Mouse (Mus musculus) spleen, postnatal 14 days (tissue): ENCODE measurements around the gene Pdzrn4.
"Not testable (repeated sequence)": the region's sequence is repeated elsewhere in the genome, so short reads cannot be mapped to it uniquely, and the experiment has no call there.

Experiments
- DNase-seq, 2 experiments: peaks; one replicate each; pipeline ENCODE4 v3.0.0; 2021 to 2022; ENCODE audit warnings: low spot score in 2 of 2

The Pdzrn4 gene

GRCm38 (mm10) chr15:92396770-92397608 is at the start of gene Pdzrn4:
Gene Pdzrn4, plus strand, starts transcription at chr15:92396881.
- DNase-seq = no peak

- DNase-seq = no peak
These were observed 49.3 kb upstream of the Pdzrn4 start for GRCm38 (mm10) chr15:92347426-92347825.

- DNase-seq = no peak
These were observed 48.8 kb upstream of the Pdzrn4 start for GRCm38 (mm10) chr15:92347902-92348301.

- DNase-seq = not testable (repeated sequence)
These were observed 48.2 kb upstream of the Pdzrn4 start for GRCm38 (mm10) chr15:92348453-92348852.

GRCm38 (mm10) chr15:92364153-92364552 is 32.5 kb upstream of the Pdzrn4 start:
- no peak for DNase-seq

GRCm38 (mm10) chr15:92364592-92364991 is 32.1 kb upstream of the Pdzrn4 start:
- DNase-seq = no peak

GRCm38 (mm10) chr15:92394811-92395210 is 1.9 kb upstream of the Pdzrn4 start:
- no peak for DNase-seq

- DNase-seq = no peak
These were observed 2.1 kb downstream of the Pdzrn4 start for GRCm38 (mm10) chr15:92398747-92399146.

GRCm38 (mm10) chr15:92399278-92399677 is 2.6 kb downstream of the Pdzrn4 start:
- no peak for DNase-seq

- no peak for DNase-seq
These were observed 4.9 kb downstream of the Pdzrn4 start for GRCm38 (mm10) chr15:92401554-92401953.

- no peak for DNase-seq
These were observed 18.6 kb downstream of the Pdzrn4 start for GRCm38 (mm10) chr15:92415323-92415722.

- no peak for DNase-seq
These were observed 19.5 kb downstream of the Pdzrn4 start for GRCm38 (mm10) chr15:92416141-92416540.

- no peak for DNase-seq
These were observed 20.0 kb downstream of the Pdzrn4 start for GRCm38 (mm10) chr15:92416658-92417057.

- DNase-seq = no peak
These were observed 20.4 kb downstream of the Pdzrn4 start for GRCm38 (mm10) chr15:92417120-92417519.

GRCm38 (mm10) chr15:92434605-92435004 is 37.9 kb downstream of the Pdzrn4 start:
- DNase-seq = no peak

GRCm38 (mm10) chr15:92435306-92435705 is 38.6 kb downstream of the Pdzrn4 start:
- no peak for DNase-seq

- no peak for DNase-seq
These were observed 45.0 kb downstream of the Pdzrn4 start for GRCm38 (mm10) chr15:92441630-92442180.

- no peak for DNase-seq
These were observed 51.0 kb downstream of the Pdzrn4 start for GRCm38 (mm10) chr15:92447708-92448147.

GRCm38 (mm10) chr15:92449112-92449511 is 52.4 kb downstream of the Pdzrn4 start:
- no peak for DNase-seq

GRCm38 (mm10) chr15:92452620-92453019 is 55.9 kb downstream of the Pdzrn4 start:
- DNase-seq = no peak

GRCm38 (mm10) chr15:92482198-92482597 is 85.5 kb downstream of the Pdzrn4 start:
- DNase-seq = no peak

GRCm38 (mm10) chr15:92491376-92491775 is 94.7 kb downstream of the Pdzrn4 start:
- DNase-seq = no peak

GRCm38 (mm10) chr15:92495465-92496174 is 98.9 kb downstream of the Pdzrn4 start:
- DNase-seq = no peak
